Mouse (Mus musculus): ENCODE results near the gene Ceacam18.

- TF ChIP-seq CTCF (IDR thresholded peaks at IDR 0.05; ENCODE audit: borderline replicate concordance, insufficient read depth, low read length) (no peak), POLR2A (IDR thresholded peaks at IDR 0.05; ENCODE audit: low read depth, low read length) (no peak)
Measured at GRCm38 (mm10) chr7:43607743-43608287, 26.7 kb upstream of the Ceacam18 start.

Data from embryonic fibroblast, embryonic 13.5 days (primary cell).